Mouse (Mus musculus) adrenal gland, adult 8-10 months (tissue): ENCODE measurements around the gene Lrrc52. TPM values are rescaled to one million over a fixed set of nuclear protein-coding genes. Genes with fewer than 3 reads are reported as not detected.

Source experiments
- DNase-seq: peaks from one replicate; pipeline ENCODE4 v3.0.0; 2022
- total RNA-seq, 4 experiments: library from RNA; stranded (reverse); gene quantifications; 2 replicates each; pipeline ENCODE4 v1.2.4; 2022

Gene Lrrc52
- total RNA-seq, 4 experiments from 2014 or later, result 0.20 TPM; not detected in 3

DNA sequence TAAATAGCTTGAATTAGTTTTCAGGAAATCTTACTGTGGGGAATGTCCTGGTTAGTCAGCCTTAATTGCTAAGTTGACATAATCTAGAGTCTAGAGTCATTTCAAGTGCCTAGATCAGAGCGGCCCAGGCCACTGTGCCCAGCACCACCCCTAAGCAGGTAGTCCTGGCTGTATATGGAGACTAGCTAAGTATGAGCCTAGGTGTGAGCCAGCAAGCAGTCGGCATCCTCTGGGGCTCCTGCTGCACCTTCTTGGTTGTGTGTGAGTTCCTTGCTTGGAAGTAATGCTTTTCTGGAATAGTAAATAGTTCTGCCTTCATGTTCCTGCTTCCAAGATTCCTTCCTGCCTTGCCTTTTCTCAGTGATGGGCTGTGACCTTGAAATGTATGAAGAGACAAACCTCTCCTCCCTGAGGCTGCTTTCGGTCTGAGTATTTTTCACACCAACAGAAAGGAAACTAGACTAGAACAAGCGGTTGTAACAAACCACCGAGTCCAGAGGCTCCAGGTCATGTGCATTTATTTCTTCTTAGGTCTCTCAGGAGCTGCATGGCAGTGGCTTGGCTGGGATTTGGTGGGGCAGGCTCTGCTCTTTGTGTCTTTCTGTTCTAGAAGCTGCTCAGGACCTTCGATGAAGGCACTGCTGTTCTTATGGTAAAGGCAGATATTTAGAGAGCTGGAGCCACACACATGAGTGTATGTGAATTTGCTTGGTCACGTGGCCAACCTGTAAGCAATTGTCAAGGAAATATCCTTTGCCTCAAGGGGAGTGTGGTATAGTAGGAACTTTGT lies 30.2 kb downstream of the Lrrc52 start:
- DNase-seq, result no peak

DNA sequence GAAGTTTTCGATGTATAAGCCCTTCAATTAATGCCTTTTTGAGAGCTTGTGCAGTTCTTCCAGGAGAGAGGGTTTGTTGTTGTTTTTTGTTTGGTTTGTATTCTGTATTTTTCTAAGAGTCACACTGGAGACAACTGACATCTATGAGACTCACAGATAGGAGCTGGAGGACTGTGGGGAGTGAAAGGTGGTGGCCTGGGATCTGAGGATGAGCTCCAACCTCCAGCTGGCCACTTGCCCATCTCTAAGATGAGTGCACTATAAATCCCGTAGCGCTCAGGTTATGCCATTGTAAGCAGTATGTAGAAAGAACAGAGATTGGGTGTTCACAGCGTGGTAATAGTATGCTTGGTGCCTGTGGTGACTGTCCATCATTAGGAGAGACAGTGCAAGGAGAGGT lies 31.6 kb downstream of the Lrrc52 start:
- no peak for DNase-seq

- no peak for DNase-seq
These were observed 35.5 kb downstream of the Lrrc52 start for GRCm38 (mm10) chr1:167430976-167431676.

DNA sequence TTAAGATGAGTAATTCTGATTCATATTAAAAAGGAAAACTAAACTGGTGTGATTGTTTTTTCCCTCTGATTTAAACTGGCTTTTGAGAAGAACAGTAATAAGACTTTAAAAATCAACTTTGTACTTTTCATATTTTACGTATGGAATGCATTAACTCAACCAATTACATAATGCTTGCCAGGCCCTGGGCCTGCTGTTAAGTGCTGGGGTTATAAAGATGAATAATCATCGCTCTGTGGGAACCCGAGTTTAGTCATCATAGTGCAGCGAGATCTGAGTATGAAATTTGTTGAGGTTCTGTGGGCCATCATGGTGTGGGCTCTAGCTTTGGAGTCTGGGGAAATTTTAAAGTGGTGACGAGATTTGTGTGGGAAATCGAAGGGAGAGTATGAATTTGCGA lies 39.9 kb downstream of the Lrrc52 start:
- no peak for DNase-seq

GRCm38 (mm10) chr1:167425572-167425971 lies 41.0 kb downstream of the Lrrc52 start:
- no peak for DNase-seq

GRCm38 (mm10) chr1:167422501-167423240 lies 43.9 kb downstream of the Lrrc52 start:
- peak; percentile 9 for DNase-seq

DNA sequence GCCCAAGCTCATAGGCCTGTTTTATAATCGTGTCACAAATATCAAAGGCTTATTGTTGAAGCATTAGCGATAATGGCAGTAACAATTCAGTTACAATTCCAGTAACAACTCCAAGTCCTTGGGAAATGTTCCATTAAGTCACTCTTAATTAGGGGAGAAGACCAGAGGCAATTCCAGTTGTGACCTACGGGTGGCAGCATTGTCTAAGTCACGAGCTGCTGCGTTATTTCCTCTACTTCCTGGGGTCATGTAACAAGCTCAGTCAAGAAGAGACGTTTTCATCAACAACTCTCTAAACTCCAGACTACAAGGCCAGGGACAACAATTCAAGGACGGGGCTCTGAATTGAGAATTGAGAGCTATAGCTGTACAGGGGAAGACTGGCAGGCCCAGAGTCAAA lies 51.7 kb downstream of the Lrrc52 start:
- peak; percentile 40 for DNase-seq

GRCm38 (mm10) chr1:167411991-167412715 lies 54.4 kb downstream of the Lrrc52 start:
- DNase-seq, result no peak

DNA sequence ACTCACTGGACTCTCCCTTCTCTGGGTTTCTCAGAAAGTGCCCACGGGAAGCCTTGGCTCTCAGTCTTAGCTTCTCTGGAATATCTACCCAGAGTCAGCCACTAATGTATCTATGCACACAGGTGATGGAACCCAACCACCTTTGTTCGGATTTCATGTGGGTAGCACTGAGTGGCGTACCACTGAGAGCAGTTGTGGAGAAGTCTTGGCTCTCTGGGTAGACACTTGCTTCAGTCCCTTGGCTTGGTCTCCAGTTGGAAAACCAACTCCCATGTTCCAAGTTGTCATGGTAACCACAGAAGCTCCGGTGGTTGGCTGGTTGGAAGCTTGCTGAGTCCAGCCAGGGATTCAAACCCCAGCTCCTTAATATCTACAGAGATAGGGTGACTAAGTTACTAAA lies 57.0 kb downstream of the Lrrc52 start:
- no peak for DNase-seq

GRCm38 (mm10) chr1:167405237-167405636 lies 61.3 kb downstream of the Lrrc52 start:
- no peak for DNase-seq

Other genes with a start within 250 kb of the Lrrc52 start
- gene Uck2, start 181.5 kb downstream of the Lrrc52 start, total RNA-seq, result 10 to 100 TPM; 30.9 to 55.9 (median 45.0) TPM
- gene Tmco1, start 158.4 kb downstream of the Lrrc52 start, total RNA-seq, result 100 to 1,000 TPM; 145 to 176 (median 155) TPM
- gene Aldh9a1, start 116.8 kb downstream of the Lrrc52 start, total RNA-seq, result 100 to 1,000 TPM in 1 of 4 experiments, 10 to 100 TPM in 3; 68.3 to 108 (median 76.9) TPM
- gene Mgst3, start 72.9 kb downstream of the Lrrc52 start, total RNA-seq, result 100 to 1,000 TPM in 2 of 4 experiments, 10 to 100 TPM in 2; 69.3 to 119 (median 87.4) TPM
- 1 to 10 TPM; 1.2 to 3.3 (median 3.0) TPM for gene Rxrg, start 131.6 kb upstream of the Lrrc52 start, total RNA-seq
- gene Lmx1a, start 222.5 kb upstream of the Lrrc52 start, total RNA-seq, result under 1 TPM in 1 of 4 experiments, not detected in 3; 0.07 TPM